Mouse (Mus musculus): ENCODE results near the gene Nlrc5. TPM values are rescaled to one million over a fixed set of nuclear protein-coding genes. Genes with fewer than 3 reads are reported as not detected.
A peak's percentile ranks its signal among the peaks of the same experiment; 100 is the strongest.

Nlrc5 gene
- polyA plus RNA-seq, 1 experiment = 16.5 TPM

GRCm38 (mm10) chr8:94540025-94540424 lies 105.9 kb downstream of the Nlrc5 start:
- TF ChIP-seq CTCF (IDR thresholded peaks at IDR 0.05; ENCODE audit: control insufficient read depth, insufficient read depth, low read length) = no peak
- no peak for TF ChIP-seq POLR2A (IDR thresholded peaks at IDR 0.05; ENCODE audit: borderline replicate concordance, control insufficient read depth, low read depth, low read length)
- Histone ChIP-seq H3K4me3 (replicated peaks; ENCODE audit: control insufficient read depth, low read depth, low read length) (no peak overlapping the region), H3K27ac (ENCODE audit: control insufficient read depth, insufficient read depth, low read depth, low read length, poor library complexity) (no peak overlapping the region), H3K4me1 (ENCODE audit: control insufficient read depth, insufficient read depth, low read length) (peaks cover 13% of the 10 kb centered on the region)
- WGBS = 78% methylated on average over 2 of the region's 2 CpGs

- TF ChIP-seq CTCF (IDR thresholded peaks at IDR 0.05; ENCODE audit: control insufficient read depth, insufficient read depth, low read length) = no peak
- no peak for TF ChIP-seq POLR2A (IDR thresholded peaks at IDR 0.05; ENCODE audit: borderline replicate concordance, control insufficient read depth, low read depth, low read length)
- 10% methylated on average over 18 of the region's 18 CpGs for WGBS
- H3K4me1 ChIP-seq (ENCODE audit: control insufficient read depth, insufficient read depth, low read length) = peaks cover 12% of the 10 kb centered on the region
- H3K27ac ChIP-seq (ENCODE audit: control insufficient read depth, insufficient read depth, low read depth, low read length, poor library complexity) = peak overlapping the region; percentile 11
- H3K4me3 ChIP-seq (replicated peaks; ENCODE audit: control insufficient read depth, low read depth, low read length) = no peak overlapping the region
Observed at GRCm38 (mm10) chr8:94540889-94541795, 107.0 kb downstream of the Nlrc5 start.

- Histone ChIP-seq H3K27ac (ENCODE audit: control insufficient read depth, insufficient read depth, low read depth, low read length, poor library complexity) (no peak overlapping the region), H3K4me3 (replicated peaks; ENCODE audit: control insufficient read depth, low read depth, low read length) (no peak overlapping the region), H3K4me1 (ENCODE audit: control insufficient read depth, insufficient read depth, low read length) (peaks cover 18% of the 10 kb centered on the region)
- 40% methylated on average over 8 of the region's 8 CpGs for WGBS
- no peak for TF ChIP-seq CTCF (IDR thresholded peaks at IDR 0.05; ENCODE audit: control insufficient read depth, insufficient read depth, low read length)
- TF ChIP-seq POLR2A (IDR thresholded peaks at IDR 0.05; ENCODE audit: borderline replicate concordance, control insufficient read depth, low read depth, low read length) = no peak
Observed at GRCm38 (mm10) chr8:94543981-94544380, 109.8 kb downstream of the Nlrc5 start.

- 30% methylated on average over 5 of the region's 5 CpGs for WGBS
- H3K27ac ChIP-seq (ENCODE audit: control insufficient read depth, insufficient read depth, low read depth, low read length, poor library complexity) = peak overlapping the region; percentile 45; the same call in 1 of the 2 replicates
- no peak for TF ChIP-seq POLR2A (IDR thresholded peaks at IDR 0.05; ENCODE audit: borderline replicate concordance, control insufficient read depth, low read depth, low read length)
- no peak for TF ChIP-seq CTCF (IDR thresholded peaks at IDR 0.05; ENCODE audit: control insufficient read depth, insufficient read depth, low read length)
- H3K4me1 ChIP-seq (ENCODE audit: control insufficient read depth, insufficient read depth, low read length) = peaks cover 14% of the 10 kb centered on the region; the same call in 1 of the 2 replicates
- no peak overlapping the region for H3K4me3 ChIP-seq (replicated peaks; ENCODE audit: control insufficient read depth, low read depth, low read length)
Observed at GRCm38 (mm10) chr8:94549041-94549440, 114.9 kb downstream of the Nlrc5 start.

GRCm38 (mm10) chr8:94549482-94549881 lies 115.3 kb downstream of the Nlrc5 start:
- no peak overlapping the region; the same call in 1 of the 2 replicates for H3K27ac ChIP-seq (ENCODE audit: control insufficient read depth, insufficient read depth, low read depth, low read length, poor library complexity)
- no peak for TF ChIP-seq POLR2A (IDR thresholded peaks at IDR 0.05; ENCODE audit: borderline replicate concordance, control insufficient read depth, low read depth, low read length)
- TF ChIP-seq CTCF (IDR thresholded peaks at IDR 0.05; ENCODE audit: control insufficient read depth, insufficient read depth, low read length) = no peak
- peaks cover 14% of the 10 kb centered on the region; the same call in 1 of the 2 replicates for H3K4me1 ChIP-seq (ENCODE audit: control insufficient read depth, insufficient read depth, low read length)
- whole genome bisulfite sequencing = 6% methylated on average over 5 of the region's 5 CpGs
- H3K4me3 ChIP-seq (replicated peaks; ENCODE audit: control insufficient read depth, low read depth, low read length) = no peak overlapping the region

- Histone ChIP-seq H3K4me1 (ENCODE audit: control insufficient read depth, insufficient read depth, low read length) (peaks cover 14% of the 10 kb centered on the region; the same call in 1 of the 2 replicates), H3K27ac (ENCODE audit: control insufficient read depth, insufficient read depth, low read depth, low read length, poor library complexity) (no peak overlapping the region; the same call in 1 of the 2 replicates), H3K4me3 (replicated peaks; ENCODE audit: control insufficient read depth, low read depth, low read length) (no peak overlapping the region)
- WGBS = 54% methylated on average over 5 of the region's 5 CpGs
- TF ChIP-seq POLR2A (IDR thresholded peaks at IDR 0.05; ENCODE audit: borderline replicate concordance, control insufficient read depth, low read depth, low read length) (no peak), CTCF (IDR thresholded peaks at IDR 0.05; ENCODE audit: control insufficient read depth, insufficient read depth, low read length) (no peak)
Observed at GRCm38 (mm10) chr8:94549998-94550397, 115.8 kb downstream of the Nlrc5 start.

GRCm38 (mm10) chr8:94551471-94552422 lies 117.6 kb downstream of the Nlrc5 start:
- no peak overlapping the region; the same call in 1 of the 2 replicates for H3K27ac ChIP-seq (ENCODE audit: control insufficient read depth, insufficient read depth, low read depth, low read length, poor library complexity)
- no peak overlapping the region for H3K4me3 ChIP-seq (replicated peaks; ENCODE audit: control insufficient read depth, low read depth, low read length)
- H3K4me1 ChIP-seq (ENCODE audit: control insufficient read depth, insufficient read depth, low read length) = peaks cover 14% of the 10 kb centered on the region; the same call in 1 of the 2 replicates
- 67% methylated on average over 17 of the region's 17 CpGs for WGBS
- no peak for TF ChIP-seq POLR2A (IDR thresholded peaks at IDR 0.05; ENCODE audit: borderline replicate concordance, control insufficient read depth, low read depth, low read length)
- TF ChIP-seq CTCF (IDR thresholded peaks at IDR 0.05; ENCODE audit: control insufficient read depth, insufficient read depth, low read length) = no peak
